Mouse (Mus musculus) liver, adult 2 months (tissue): ENCODE measurements around the gene P2rx5.

Source experiments
- CTCF ChIP-seq: fragments of 200-500 bp; IDR thresholded peaks from 2 replicates; pipeline ENCODE4 v1.5.1; 2011; ENCODE audit warnings: low read depth, low read length, control low read depth
- POLR2A ChIP-seq: fragments of 200-500 bp; IDR thresholded peaks from 2 replicates; pipeline ENCODE4 v1.6.1; 2011; ENCODE audit warnings: low read length, control low read depth; ENCODE audit not compliant: insufficient read depth; ENCODE audit errors: extremely low read depth

DNA sequence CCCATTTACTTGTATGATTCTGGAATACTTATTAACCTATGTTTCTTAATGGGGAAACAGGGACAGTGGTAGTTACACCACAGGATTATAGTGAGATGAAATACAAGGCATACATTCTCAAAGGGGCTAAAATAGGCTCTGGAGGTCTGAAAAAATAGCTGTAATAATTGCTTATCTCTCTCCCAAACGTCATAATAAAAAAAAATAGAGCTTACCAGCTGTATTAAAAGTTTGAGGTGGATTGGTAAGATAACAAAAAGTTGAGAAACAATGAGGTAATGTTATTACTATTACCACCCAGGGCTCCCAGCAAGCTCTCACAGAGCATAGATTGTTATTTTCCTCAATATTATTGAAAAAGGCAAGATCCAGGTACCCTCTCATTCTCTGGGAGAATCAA is 38.0 kb downstream of the P2rx5 start:
- TF ChIP-seq CTCF (no peak), POLR2A (no peak)
